Mouse (Mus musculus) testis, adult 2 months (tissue): ENCODE results near the gene Mta3.

ENCODE experiments used
- CTCF ChIP-seq: fragments of 200-500 bp; IDR thresholded peaks from 2 replicates; pipeline ENCODE4 v1.5.1; 2012; ENCODE audit warnings: low read depth, mild to moderate bottlenecking, inconsistent platforms, low read length, moderate library complexity; ENCODE audit not compliant: control insufficient read depth, insufficient read depth, insufficient replicate concordance
- POLR2A ChIP-seq: fragments of 200-500 bp; IDR thresholded peaks from 2 replicates; pipeline ENCODE4 v1.6.1; 2012; ENCODE audit warnings: low read depth, mild to moderate bottlenecking, inconsistent platforms, low read length, moderate library complexity; ENCODE audit not compliant: control insufficient read depth

DNA sequence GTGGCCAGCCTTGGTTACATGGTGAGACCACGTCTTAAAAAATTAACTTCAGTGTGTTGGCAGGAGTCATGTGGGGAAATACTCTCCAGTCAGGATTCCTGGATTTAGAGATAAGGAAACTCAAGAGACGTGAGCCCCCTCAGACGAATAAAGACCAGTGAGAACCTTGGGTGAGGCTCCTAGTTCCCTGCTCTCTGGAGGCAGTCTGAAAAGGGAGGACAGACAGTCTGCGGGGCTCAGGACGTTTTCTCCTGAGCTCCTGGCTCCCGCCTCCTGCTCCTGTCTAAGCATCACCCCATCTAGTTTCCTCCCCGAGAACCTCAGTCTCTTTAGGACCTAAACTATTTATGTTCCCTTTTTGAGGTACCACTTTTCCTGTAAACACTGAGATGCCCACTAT is 154.3 kb downstream of the Mta3 start:
- TF ChIP-seq CTCF (no peak), POLR2A (no peak)
